Mouse (Mus musculus) MN1 (cell line): ENCODE measurements around the gene S100a2.
A peak's percentile ranks its signal among the peaks of the same experiment; 100 is the strongest.

Source experiments
- DNase-seq: peaks from one replicate; pipeline ENCODE4 v3.0.0-alpha.2; 2016; ENCODE audit warnings: low spot score

Gene S100a2

DNA sequence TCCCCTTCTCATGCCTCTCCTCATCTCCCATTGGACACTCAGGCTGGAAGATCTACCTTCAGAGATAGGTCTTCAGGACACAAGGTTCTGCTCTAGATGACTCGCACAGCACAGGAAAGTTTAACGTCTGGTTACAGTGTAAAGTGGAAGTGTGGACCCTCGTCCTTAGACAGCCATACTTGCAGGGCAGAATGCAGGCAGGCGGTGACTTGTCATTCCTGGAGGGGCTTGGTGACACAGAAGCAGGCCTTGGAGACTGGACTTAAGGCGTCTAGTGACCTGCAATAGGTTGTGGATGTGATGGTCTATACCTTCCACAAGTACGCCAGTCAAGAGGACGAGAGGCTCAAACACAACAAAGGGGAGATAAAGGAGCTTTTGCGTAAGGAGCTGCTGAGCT, at the start of gene S100a2:
Gene S100a2, plus strand, starts transcription at position 301 of the 400 bp plus-strand sequence.
- DNase-seq, result no peak

DNA sequence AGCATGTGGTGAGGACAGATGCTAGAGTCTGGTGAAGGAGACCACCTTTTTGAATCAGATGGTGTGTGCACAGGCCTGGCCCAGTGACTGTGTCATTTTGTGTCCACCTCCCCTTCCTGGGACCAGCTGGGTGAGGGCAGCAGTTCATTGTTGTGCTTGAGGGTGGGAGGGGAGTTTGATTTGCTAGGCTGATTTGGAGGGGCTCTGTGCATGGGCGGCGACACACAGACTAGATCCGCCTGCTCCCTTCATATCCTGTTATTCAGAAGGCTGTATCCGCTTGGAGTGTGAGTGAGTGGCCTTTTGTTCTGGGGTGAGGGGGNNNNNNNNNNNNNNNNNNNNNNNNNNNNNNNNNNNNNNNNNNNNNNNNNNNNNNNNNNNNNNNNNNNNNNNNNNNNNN, 49.1 kb upstream of the S100a2 start:
- no peak for DNase-seq

DNA sequence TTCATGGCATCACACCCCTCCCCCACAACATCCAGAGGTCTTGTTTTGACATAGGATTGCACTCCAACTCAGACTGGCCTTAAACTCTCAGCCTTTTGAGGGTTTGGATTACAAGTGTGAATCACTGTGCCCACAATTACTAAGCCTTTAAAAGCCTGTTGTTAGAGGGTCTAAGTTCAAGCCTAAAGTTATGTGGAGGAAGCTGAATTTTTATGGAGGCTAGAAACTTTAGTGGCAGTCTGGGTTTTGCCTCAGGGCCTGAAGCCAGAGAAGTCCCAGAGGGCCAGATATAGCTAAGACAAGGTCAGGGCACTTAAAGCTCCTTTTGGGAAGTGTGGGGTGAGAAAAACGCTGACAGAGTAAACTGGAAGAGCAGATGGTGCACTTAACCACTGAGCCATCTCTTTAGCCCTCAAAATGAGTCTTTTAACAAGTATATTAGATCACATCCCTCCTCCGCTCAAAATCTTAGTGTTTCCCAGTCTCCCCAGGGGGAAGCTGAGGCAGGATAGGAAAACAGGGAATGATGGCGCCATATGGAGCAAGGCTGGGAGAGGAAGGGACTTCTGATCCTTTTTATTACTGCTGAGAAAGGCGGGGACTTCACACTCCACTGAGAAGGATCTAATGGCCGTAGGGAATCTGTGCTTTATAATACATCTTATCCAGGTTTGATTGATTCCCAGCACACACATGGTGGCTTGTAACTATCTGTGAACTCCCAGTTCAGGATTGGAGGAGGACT, 40.2 kb upstream of the S100a2 start:
- no peak for DNase-seq

DNA sequence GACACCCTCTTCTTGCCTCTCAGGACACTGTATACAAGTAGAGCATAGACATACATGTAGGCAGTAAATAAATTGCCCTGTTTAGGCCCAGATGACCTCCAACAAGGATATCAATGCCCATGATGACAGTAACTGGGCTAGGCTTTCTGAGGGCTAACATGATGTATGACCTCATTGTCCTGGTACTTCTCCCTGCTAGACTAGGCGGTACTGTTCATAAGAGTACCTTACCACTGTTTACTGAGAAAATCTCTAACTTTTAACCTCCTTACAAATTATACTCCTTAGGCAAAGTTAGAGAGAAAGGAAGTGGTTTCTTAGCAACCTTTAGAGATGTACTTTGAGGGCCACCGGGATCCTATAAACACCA, 39.6 kb upstream of the S100a2 start:
- no peak for DNase-seq

DNA sequence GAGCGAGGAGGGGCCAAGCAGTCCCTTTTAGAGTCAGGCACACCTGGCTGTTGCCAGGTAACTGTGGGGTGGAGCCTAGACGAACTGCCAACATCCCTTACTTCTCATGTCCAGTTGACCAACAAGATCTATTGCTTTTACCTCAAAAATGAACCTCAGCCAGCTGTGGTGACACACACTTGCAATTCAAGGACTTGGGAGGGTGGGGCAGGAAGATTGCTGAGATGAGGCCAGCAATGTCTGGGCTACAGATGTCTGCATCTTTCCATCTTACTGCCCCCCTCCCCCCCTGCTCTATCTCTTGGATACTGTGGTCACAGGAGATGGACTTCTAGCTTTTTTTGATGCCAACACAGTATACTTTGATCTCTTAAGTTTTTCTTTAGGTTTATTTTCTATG, 37.8 kb upstream of the S100a2 start:
- DNase-seq, result no peak

DNA sequence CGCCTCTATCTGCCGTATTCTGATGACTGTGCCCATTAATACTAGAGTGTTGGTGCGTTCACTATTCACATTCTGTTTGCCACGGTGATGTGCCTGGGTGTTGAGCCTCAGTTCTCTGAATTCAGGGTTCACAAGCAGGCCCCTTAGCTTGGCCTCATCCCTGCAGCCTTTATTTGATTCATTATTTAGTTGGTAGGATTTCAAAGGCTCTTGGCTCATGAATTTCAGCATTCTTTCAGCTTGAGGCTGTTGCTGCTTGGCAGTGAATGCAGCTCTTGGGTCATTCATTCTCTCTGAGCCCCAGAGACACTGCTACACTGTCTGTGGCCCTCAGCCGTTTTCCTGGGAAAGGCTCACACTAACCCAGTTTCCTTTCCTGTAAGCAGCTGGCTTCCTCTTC, 34.1 kb upstream of the S100a2 start:
- DNase-seq, result no peak

DNA sequence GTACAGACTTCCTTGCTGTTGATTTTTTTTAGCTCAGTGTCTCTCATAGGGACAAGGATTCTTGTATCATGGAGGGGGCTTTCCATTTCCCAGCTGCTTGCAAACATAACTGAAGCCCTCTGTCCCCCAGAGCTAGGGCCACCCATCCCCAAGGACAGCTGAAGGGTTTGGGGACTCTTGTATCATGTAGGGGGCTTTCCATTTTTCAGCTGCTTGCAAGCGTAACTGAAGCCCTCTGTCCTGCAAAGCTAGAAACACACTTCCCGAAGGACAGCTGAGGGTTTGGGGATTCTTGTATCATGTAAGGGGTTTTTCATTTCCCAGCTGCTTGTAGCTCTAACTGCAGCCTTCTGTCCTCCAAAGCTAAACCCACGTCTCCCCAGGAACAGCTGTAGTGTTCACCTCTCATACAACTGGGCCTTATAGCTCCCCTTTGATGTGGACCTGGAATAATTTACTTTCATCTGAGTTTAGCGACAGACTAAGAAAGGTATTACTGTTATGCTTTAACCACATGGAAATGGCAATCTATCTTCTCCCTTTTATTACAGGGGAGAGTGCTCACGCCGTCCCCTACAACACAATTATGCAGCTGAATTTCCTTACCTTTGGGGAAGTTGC, 29.9 kb upstream of the S100a2 start, which contains the start of gene S100a3:
Gene S100a3, plus strand, starts transcription at position 571 of the 621 bp plus-strand sequence.
- DNase-seq, result no peak

DNA sequence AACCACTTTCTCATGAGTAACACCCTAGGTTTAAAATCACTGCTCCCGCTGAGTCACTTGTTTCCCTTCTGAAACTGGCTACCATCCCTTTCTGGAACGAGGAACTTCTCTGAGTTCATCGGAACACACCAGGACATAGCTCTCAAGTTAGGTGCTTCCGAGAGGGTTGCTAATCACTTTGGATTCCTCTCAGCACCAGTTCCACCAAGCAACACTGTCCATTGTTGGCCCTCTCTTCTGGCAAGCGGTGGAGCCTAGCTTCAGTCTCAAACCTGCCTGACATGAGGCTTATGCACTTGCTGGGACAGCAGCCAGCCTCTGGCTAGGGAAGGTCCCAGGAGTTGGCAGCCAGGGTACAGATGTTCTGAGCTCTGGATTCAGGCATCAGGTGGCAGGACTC, 15.4 kb upstream of the S100a2 start:
- DNase-seq, result no peak

DNA sequence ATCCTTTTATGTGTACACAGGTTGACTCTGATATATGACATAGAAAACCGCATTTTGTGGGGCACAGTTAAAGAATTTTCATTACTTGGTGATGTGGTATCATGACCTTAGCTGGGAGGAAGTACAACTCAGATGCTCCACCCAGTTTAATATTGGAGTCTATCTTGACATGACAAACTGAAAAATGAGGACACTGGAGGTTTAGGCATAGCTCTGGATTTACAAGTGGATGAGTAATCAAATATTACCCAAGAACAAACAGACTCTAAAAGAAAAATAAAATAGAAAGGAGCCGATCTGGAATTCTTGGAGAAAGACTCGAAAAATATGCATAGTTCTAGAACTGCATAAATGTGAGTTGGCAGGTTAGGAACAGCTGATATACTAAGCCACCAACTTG, 14.7 kb upstream of the S100a2 start:
- DNase-seq, result no peak

DNA sequence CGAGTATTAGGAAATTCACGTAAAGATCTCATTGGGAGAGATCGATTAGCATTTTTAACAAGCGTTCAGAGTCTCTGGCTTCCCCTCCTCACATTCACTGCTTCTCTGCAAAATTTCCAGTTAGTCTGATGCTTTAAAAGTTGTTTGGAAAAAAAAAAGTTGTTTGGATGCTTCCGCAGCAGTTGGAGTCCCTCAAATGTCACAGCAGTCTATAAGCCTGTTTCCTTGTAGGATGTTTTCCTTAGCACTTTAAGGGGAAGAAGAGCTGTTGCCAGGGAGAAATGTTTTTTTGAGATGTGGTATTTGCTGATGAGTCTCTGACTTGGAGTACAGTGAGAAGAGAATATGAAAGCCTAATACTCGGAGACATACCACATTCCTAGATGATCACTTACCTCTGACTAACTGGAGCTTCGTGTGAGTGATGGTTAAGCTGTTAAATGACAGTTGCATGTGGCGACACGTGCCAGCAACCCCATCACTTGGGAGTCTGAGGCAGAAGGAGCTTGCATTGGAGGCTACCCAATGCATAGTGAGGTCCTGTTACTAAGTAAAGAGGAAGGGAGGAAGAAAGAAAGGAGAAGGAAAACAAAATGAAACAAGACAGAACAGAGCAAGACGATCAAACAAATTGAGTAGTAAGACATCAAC, 13.6 kb upstream of the S100a2 start:
- DNase-seq, result no peak

DNA sequence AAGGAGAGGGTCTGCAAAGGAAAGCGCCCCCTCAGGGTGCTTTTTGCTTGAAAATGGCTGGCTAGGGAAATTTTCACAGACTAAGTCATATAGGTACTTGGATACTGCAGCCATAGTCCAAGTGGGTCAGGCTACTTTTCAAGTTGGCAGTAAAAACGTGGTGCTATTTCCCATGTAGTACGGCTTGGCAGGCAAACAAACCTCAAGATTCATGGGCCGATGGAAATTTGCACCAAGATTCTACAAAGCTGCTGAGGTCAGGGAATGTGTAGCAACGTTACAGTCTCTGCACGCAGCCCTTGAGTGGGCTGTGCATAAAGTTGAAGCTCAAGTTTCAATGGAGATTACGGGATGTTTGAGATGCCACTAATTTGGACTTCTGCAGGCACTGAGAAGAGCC, 10.6 kb upstream of the S100a2 start:
- no peak for DNase-seq

DNA sequence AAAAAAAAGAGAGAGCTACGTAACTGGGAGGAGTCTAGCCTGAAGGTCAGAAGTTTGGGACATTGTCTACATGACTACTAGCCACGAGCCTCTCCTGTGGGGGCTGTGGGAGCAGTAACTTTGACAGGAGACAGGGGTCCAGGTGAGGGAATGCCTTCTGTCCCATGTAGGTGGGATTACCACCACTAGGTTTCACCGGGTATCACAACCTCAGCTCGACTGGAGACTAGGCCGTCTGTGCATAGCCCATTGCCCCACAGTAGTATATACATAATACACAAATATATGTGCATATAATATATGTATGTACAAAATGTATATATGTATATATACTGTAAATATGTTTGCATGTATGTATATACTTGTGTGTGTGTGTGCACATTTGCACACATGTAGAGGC, 8.9 kb upstream of the S100a2 start:
- DNase-seq, result no peak

DNA sequence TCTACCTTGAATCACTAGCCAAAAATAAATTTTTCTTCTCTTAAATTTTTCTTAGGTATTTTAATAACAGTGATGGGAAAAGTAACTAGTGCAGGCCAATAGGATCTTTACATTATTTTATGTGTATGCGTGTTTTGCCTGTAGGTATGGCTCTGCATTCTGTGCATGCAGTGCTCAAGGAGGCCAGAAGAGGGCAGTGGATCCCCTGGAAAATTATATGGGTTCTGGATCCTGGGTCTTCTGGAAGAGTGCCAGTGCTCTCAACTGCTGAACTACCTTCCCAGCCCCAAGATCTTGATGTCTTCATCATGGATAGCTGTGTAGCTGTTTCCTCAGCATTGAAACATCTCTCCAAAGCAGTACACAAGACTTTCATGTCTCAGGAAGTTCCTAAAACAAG, 7.9 kb upstream of the S100a2 start:
- DNase-seq, result no peak

DNA sequence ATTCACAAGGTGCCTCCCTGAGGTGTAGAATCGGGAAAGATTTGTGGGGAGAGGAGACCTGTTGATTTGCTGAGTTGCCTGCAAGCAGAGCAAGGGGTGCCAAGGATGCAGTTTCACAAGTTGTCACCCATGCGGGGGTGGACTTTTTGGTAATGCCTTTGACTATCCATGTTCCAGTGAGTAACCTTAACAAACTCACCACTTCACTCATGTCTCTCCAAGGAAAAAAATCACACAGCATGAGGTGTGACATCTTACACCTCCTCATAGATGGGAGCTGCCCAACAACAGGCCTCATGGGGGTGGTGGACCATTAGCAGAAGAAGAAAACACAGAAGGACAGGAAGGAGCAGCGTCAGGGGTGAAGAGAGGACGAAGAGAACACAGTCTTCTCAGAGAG, 7.5 kb upstream of the S100a2 start:
- DNase-seq, result no peak

DNA sequence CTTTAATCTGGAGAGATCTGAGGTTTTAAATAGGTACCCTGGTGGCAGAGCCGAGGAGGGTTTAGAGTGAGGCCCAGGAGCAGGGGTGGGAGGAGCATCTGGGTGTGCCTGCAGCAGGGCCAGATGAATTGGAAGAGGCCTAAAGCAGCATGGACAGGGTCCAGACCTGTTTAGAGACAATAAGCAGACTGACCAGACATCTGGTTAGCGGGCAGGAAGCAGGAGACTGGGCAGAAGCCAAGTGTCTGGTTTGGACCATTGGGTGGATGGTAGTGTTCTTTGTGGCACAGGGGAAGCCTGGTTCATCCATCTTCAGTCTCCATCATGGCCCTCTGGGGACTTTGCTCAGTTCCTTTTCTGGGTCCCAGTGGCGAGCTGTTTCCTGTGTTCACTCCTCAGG, 6.2 kb upstream of the S100a2 start:
- DNase-seq, result peak; percentile 98

DNA sequence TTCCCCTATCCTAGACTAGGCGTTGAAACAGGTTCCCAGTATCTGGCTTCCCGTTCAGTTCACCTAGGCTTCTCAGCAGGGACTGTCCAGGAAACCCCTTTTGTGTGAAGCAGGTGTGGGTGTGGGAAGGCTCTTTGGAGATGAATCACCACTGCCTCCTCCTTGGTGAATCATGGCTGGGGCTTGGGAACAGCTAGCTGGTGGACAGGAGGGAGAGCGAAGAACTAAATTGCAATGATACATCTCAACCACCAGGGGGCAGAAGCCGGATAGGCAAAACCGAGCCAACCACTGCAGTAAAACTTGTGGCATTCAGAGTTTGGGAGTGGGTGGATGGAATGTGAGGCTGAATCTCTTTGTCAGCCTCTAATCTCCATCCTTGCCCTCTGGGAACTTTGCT, 4.5 kb upstream of the S100a2 start:
- peak; percentile 90 for DNase-seq

DNA sequence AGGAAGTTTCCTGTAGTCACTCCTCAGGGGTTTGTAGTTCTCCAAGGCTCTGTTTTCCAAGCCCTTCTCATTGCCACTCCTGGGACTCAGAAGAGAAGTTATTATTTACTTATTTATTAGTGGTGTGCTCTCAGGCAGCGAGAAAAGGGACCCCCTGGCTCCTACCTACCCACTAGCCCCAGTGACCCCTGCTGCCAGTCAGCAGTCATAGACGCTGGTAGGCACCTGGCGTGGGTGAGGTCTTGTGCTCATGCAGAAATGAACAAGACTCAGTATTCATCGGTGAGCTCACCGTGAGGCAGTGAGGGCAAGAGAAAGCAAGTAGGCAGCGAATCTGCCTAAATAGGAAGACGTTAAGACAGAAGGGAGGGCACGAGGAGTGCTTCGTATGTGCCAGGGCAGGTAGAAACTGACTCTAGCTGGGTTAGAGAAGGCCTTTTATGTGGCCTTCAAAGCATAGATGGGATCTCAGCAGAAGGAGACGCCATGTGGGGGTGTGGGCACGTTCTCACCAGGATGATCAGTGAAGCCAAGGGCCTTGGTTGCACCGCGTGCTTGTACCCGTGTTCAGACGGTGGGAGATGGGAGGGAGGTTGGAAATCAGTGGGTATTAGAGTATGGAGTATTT, 3.9 kb upstream of the S100a2 start:
- DNase-seq, result peak; percentile 43

DNA sequence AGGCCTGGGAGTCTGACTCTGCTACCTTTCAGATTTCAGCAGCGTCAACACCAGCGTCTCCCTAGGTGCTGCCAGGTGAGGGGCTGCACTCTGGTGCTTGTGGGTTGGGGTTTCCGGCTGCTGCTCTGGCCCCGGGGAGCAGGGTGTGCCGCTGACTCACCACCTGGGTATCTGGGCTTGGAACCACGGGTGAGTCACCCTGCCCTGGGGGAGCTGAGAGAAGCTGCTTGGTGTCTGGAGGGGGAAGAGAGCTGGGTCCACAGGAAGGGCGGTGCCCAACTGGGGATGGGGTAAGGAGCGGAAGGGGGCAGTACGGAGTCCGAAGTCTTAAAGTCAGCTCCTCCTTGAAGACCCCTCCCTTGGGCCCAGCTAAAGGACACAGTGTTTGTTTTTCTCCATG, 3.1 kb upstream of the S100a2 start:
- DNase-seq, result peak; percentile 87

DNA sequence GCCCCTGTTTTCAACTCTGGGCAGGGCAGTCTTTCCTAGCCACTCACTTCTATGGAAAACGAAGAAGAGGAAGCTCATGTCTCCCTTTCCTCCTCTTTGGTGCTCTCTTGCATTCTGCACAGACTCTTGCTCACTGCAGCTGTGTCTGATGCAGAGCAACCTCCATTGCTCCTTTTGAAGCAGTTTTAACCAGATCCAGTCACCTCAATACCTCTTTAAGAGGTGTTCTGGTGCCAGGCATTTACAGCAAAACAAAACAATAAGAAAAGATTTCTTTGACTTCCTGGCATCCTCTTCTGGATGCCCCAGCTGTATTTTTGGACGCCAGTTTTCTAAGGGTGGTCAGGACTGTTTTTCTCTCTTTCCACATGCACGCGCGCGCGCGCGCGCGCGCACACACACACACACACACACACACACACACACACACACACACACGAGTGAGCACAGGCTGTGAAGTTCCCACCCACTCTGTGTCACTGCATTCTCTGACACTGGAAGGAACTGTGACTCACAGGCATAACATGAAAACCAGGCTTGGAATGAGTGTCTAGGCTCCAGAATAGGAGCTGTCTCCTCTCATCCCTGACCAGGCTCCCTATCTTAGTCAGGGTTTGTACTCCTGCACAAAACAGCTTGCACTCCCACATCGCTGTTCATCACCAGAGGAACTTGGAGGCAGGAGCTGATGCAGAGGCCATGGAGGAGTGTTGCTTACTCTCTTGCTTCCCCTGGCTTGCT, 2.5 kb upstream of the S100a2 start:
- DNase-seq, result peak; percentile 80

DNA sequence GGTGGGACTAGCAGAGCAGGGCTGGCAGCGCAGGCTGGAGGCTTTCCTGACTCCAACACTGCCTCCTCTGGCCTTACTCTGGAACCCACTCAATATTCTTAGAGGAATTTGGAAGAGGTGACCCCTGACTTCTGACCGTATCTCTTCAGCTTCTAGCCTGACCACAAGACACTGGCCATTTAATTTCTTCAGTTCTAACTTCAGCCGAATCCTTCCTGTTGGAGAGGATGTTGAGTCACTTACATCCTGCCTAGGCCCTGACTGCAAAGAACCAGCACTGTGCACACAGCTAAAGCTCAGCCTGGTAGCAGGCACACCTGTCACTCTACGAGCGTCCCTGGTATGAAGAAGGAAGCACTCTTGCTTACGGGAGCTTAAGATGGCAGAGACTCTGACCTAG, 657 bp upstream of the S100a2 start:
- DNase-seq, result no peak

DNA sequence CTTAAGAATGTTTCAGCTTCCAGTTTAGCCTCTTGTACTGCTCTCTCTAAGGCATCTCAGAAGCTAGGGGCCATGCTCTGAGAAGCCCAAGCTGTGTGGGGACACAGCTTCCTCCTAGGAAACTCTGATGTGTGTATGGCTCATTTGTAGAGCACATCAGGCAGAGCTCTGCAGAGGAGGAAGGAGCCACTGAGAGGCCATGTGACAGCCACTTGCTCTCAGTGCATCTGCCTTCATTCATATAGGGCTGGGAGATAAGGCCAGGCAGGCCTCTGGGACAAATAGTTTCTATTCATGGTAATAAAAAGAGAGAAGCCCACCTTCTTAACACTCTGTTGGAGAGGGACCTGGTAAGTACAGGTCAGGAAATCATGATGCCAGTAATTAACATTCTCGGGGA, 4.4 kb downstream of the S100a2 start:
- no peak for DNase-seq

DNA sequence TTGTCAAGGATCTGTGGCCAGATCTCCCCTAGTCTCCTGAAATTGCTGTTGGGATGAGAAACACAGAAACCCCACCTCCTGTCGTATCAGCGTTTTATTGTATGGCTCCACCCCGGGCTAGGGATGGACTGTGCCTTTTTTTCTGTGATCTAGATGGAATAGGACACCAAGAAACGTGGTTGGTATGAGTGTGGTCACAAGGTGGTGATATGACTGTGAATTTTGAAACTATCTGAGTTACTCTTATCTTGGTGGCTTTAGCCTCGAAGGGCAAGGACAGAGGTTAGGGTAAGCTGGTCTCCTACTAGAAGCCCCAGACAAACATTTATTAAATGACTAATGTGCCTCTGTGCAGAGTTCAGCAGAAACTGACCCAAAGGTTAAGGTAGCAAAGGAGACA, 5.5 kb downstream of the S100a2 start:
- DNase-seq, result no peak
